8 mouse cellular contexts compared by ENCODE assay signal in the genomic region with DNA sequence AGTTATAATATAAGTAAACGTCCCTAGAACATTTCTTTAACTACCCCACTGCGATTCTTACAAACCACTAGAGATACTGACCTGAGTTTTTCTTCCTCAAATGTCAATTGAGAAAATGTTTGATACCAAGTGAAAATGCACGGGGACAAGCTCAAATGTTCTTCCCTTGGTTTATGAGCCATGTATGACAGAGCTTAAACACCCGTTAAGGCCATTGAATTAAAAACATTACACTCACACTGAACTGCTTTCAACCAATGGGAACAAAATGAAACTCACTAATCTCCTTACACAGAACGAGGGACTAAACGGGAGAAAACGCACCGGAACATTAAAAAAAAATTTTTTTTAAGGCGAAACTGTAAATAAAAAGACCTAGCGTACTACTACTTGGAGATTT. TPM values are rescaled to one million over a fixed set of nuclear protein-coding genes. Genes with fewer than 3 reads are reported as not detected.
DNase-seq lines count a peak whose midpoint lies in the region; ATAC-seq and TF ChIP-seq lines count a peak whose summit lies in the region.

No protein-coding gene starts in this region.

- peak overlapping the region; percentile 96 for H3K27ac ChIP-seq in kidney, postnatal 0 days
- H3K27ac ChIP-seq in embryonic facial prominence, embryonic 11.5 days (replicated peaks; ENCODE audit: low read depth, low read length) = no peak overlapping the region
- peak overlapping the region; percentile 93 for H3K27ac ChIP-seq in hindbrain, postnatal 0 days
- H3K27ac ChIP-seq in midbrain, embryonic 15.5 days = peak overlapping the region; percentile 87

- no peaks in the 10 kb centered on the region for H3K9me3 ChIP-seq in kidney, postnatal 0 days (replicated peaks; ENCODE audit: low read length)
- H3K9me3 ChIP-seq in embryonic facial prominence, embryonic 11.5 days (replicated peaks; ENCODE audit: control insufficient read depth, low read length) = no peaks in the 10 kb centered on the region
- no peaks in the 10 kb centered on the region for H3K9me3 ChIP-seq in hindbrain, postnatal 0 days (ENCODE audit: low read length)
- H3K9me3 ChIP-seq in midbrain, embryonic 15.5 days = no peaks in the 10 kb centered on the region

- peak overlapping the region; percentile 63 for H3K4me2 ChIP-seq in kidney, postnatal 0 days (ENCODE audit: low read length)
- peak overlapping the region; percentile 64 for H3K4me2 ChIP-seq in embryonic facial prominence, embryonic 11.5 days (ENCODE audit: low read depth, low read length)
- H3K4me2 ChIP-seq in hindbrain, postnatal 0 days (ENCODE audit: low read depth, low read length) = peak overlapping the region; percentile 71
- H3K4me2 ChIP-seq in midbrain, embryonic 15.5 days = peak overlapping the region; percentile 64

- no peak for TF ChIP-seq CTCF in kidney, postnatal 0 days (IDR thresholded peaks at IDR 0.05; ENCODE audit: low read depth)
- TF ChIP-seq CTCF in hindbrain, postnatal 0 days (IDR thresholded peaks at IDR 0.05; ENCODE audit: low read depth) = no peak

- no peaks in the 10 kb centered on the region for H3K27me3 ChIP-seq in kidney, postnatal 0 days (ENCODE audit: insufficient read depth, low read length)
- no peaks in the 10 kb centered on the region for H3K27me3 ChIP-seq in embryonic facial prominence, embryonic 11.5 days (ENCODE audit: control insufficient read depth, insufficient read depth, low read length)
- H3K27me3 ChIP-seq in hindbrain, postnatal 0 days (ENCODE audit: insufficient read depth, low read length) = no peaks in the 10 kb centered on the region
- H3K27me3 ChIP-seq in midbrain, embryonic 15.5 days (replicated peaks) = no peaks in the 10 kb centered on the region

- H3K9ac ChIP-seq in kidney, postnatal 0 days (ENCODE audit: low read depth, low read length) = peak overlapping the region; percentile 69
- peak overlapping the region; percentile 33 for H3K9ac ChIP-seq in embryonic facial prominence, embryonic 11.5 days (replicated peaks; ENCODE audit: low read length)
- H3K9ac ChIP-seq in hindbrain, postnatal 0 days (replicated peaks; ENCODE audit: low read length) = peak overlapping the region; percentile 46
- peak overlapping the region; percentile 52 for H3K9ac ChIP-seq in midbrain, embryonic 15.5 days

- H3K4me1 ChIP-seq in kidney, postnatal 0 days (replicated peaks; ENCODE audit: insufficient read depth, low read length) = peaks cover 35% of the 10 kb centered on the region
- no peaks in the 10 kb centered on the region for H3K4me1 ChIP-seq in embryonic facial prominence, embryonic 11.5 days (ENCODE audit: control insufficient read depth, insufficient read depth, low read length)
- H3K4me1 ChIP-seq in hindbrain, postnatal 0 days (ENCODE audit: insufficient read depth, low read length) = peaks cover 12% of the 10 kb centered on the region
- peaks cover 38% of the 10 kb centered on the region for H3K4me1 ChIP-seq in midbrain, embryonic 15.5 days

- DNase-seq in kidney, postnatal 0 days (ENCODE audit: low spot score) = peak; percentile 64
- no peak for DNase-seq in kidney, postnatal 25 days
- DNase-seq in embryonic facial prominence, embryonic 11.5 days (ENCODE audit: low spot score) = no peak
- no peak for DNase-seq in hindbrain, postnatal 0 days (ENCODE audit: low spot score)
- no peak for DNase-seq in gastrocnemius, postnatal 25 days
- no peak for DNase-seq in gastrocnemius, postnatal 14 days
- no peak for DNase-seq in thymus, postnatal 10 days (ENCODE audit: low spot score in 2 of 2)

- intact Hi-C loops in gastrocnemius, postnatal 14 days (cut with DNase I; ENCODE audit: low total_unique reads) = no loop called here

- ATAC-seq in kidney, postnatal 0 days (replicated peaks; ENCODE audit: low FRiP score, low read depth) = no peak; the same call in 1 of the 2 replicates
- no peak for ATAC-seq in embryonic facial prominence, embryonic 11.5 days (replicated peaks; ENCODE audit: insufficient number of reproducible peaks, low FRiP score, low TSS enrichment, low read depth)
- peak; percentile 0; the same call in 1 of the 2 replicates for ATAC-seq in hindbrain, postnatal 0 days
- ATAC-seq in midbrain, embryonic 15.5 days (replicated peaks) = peak; percentile 22

- H3K36me3 ChIP-seq in kidney, postnatal 0 days (ENCODE audit: insufficient read depth, low read length) = no peaks in the 10 kb centered on the region
- H3K36me3 ChIP-seq in embryonic facial prominence, embryonic 11.5 days (replicated peaks; ENCODE audit: control insufficient read depth, insufficient read depth, low read depth, low read length) = no peaks in the 10 kb centered on the region
- H3K36me3 ChIP-seq in hindbrain, postnatal 0 days (ENCODE audit: insufficient read depth, low read length) = no peaks in the 10 kb centered on the region
- no peaks in the 10 kb centered on the region for H3K36me3 ChIP-seq in midbrain, embryonic 15.5 days (replicated peaks)

- 9% methylated on average over 10 of the region's 10 CpGs for WGBS in kidney, postnatal 0 days
- WGBS in embryonic facial prominence, embryonic 11.5 days = 24% methylated on average over 10 of the region's 10 CpGs
- 11% methylated on average over 10 of the region's 10 CpGs for WGBS in hindbrain, postnatal 0 days
- 16% methylated on average over 10 of the region's 10 CpGs for WGBS in midbrain, embryonic 15.5 days

- peak overlapping the region; percentile 44 for H3K4me3 ChIP-seq in kidney, postnatal 0 days (replicated peaks; ENCODE audit: low read depth, low read length)
- peak overlapping the region; percentile 24 for H3K4me3 ChIP-seq in embryonic facial prominence, embryonic 11.5 days (ENCODE audit: low read depth, low read length)
- peak overlapping the region; percentile 46 for H3K4me3 ChIP-seq in hindbrain, postnatal 0 days (ENCODE audit: low read length)
- H3K4me3 ChIP-seq in midbrain, embryonic 15.5 days = peak overlapping the region; percentile 45

RNA-seq across cellular contexts. Expression of a gene that starts 4.4 kb away (rescaled TPM):
- 41.6 and 44.1 TPM in 2 replicates for polyA plus RNA-seq in kidney, postnatal 0 days (2015; fragmentation: Nextera tagmentation; extraction: Ambion mirVana)
- 46.6 and 47.8 TPM in 2 replicates for polyA plus RNA-seq in embryonic facial prominence, embryonic 11.5 days (2014; fragmentation: Nextera tagmentation; extraction: Ambion mirVana)
- 33.4 and 35.2 TPM in 2 replicates for total RNA-seq in hindbrain, postnatal 0 days (2014; rRNA removed)
- 36.1 and 40.7 TPM in 2 replicates for polyA plus RNA-seq in hindbrain, postnatal 0 days (2015; fragmentation: Nextera tagmentation; extraction: Ambion mirVana)
- polyA plus RNA-seq in midbrain, embryonic 15.5 days (2015; fragmentation: Nextera tagmentation; extraction: Ambion mirVana) = 48.6 and 52.4 TPM in 2 replicates
- 10 to 100 TPM; 30.2 to 38.4 TPM for total RNA-seq in gastrocnemius, postnatal 25 days (2021)
- 10 to 100 TPM; 36.7 to 38.2 TPM for total RNA-seq in gastrocnemius, postnatal 14 days (2021)

Comparison
In these comparisons a context has a peak if more than half of its experiments do, and no peak if none do; other contexts are left out.
1. ATAC-seq: peak in hindbrain, postnatal 0 days (single experiment) and midbrain, embryonic 15.5 days (single experiment); none in kidney, postnatal 0 days (single experiment) and embryonic facial prominence, embryonic 11.5 days (single experiment).
2. Peak in every context shown above with its lines, with median percentiles within 50 percentile points of each other: H3K4me2 ChIP-seq, H3K4me3 ChIP-seq and H3K9ac ChIP-seq.